Comparison of ENCODE assay signal across 18 mouse cellular contexts in genomic region chr1:37522101-37522500, GRCm38 (mm10). TPM values are rescaled to one million over a fixed set of nuclear protein-coding genes. Genes with fewer than 3 reads are reported as not detected.
DNase-seq lines count a peak whose midpoint lies in the region; ATAC-seq and TF ChIP-seq lines count a peak whose summit lies in the region.
"Had no signal": no experiment of that assay in that cellular context is flagged by ENCODE, and none has a peak within 500 bp of the region (broad histone marks: within the 10 kb centered on the region; RNA-seq: fewer than 3 reads in every experiment).

No protein-coding gene starts in this region.

- no peak overlapping the region for H3K4me3 ChIP-seq in kidney, embryonic 14.5 days (ENCODE audit: low read length)
- no peak overlapping the region for H3K4me3 ChIP-seq in intestine, embryonic 15.5 days (replicated peaks)
- H3K4me3 ChIP-seq in intestine, postnatal 0 days (ENCODE audit: low read depth, low read length) = no peak overlapping the region
- H3K4me3 ChIP-seq in midbrain, embryonic 14.5 days (replicated peaks; ENCODE audit: low read depth, low read length) = no peak overlapping the region
- H3K4me3 ChIP-seq: embryonic facial prominence, embryonic 12.5 days; forebrain, embryonic 15.5 days; heart, adult 2 months; heart, embryonic 15.5 days had no signal

- no peaks in the 10 kb centered on the region for H3K27me3 ChIP-seq in kidney, embryonic 14.5 days (ENCODE audit: control insufficient read depth, insufficient read depth, low read length)
- no peaks in the 10 kb centered on the region for H3K27me3 ChIP-seq in intestine, embryonic 15.5 days (replicated peaks)
- H3K27me3 ChIP-seq in intestine, postnatal 0 days (replicated peaks; ENCODE audit: control insufficient read depth, insufficient read depth, low read length) = no peaks in the 10 kb centered on the region
- H3K27me3 ChIP-seq in midbrain, embryonic 14.5 days (ENCODE audit: control insufficient read depth, insufficient read depth, low read length) = no peaks in the 10 kb centered on the region
- H3K27me3 ChIP-seq: embryonic facial prominence, embryonic 12.5 days; forebrain, embryonic 15.5 days; heart, embryonic 15.5 days had no signal

- H3K4me2 ChIP-seq in kidney, embryonic 14.5 days (replicated peaks; ENCODE audit: low read depth, low read length) = no peak overlapping the region
- H3K4me2 ChIP-seq in intestine, embryonic 15.5 days (replicated peaks) = 0 out of 2 replicates have a peak overlapping the region, but pooled peaks have one; percentile 9
- H3K4me2 ChIP-seq in intestine, postnatal 0 days (replicated peaks; ENCODE audit: low read depth) = no peak overlapping the region
- no peak overlapping the region for H3K4me2 ChIP-seq in midbrain, embryonic 14.5 days (ENCODE audit: low read length)
- H3K4me2 ChIP-seq: embryonic facial prominence, embryonic 12.5 days; forebrain, embryonic 15.5 days; heart, embryonic 11.5 days; heart, embryonic 15.5 days; hindbrain, embryonic 14.5 days had no signal

- no peaks in the 10 kb centered on the region for H3K9me3 ChIP-seq in kidney, embryonic 14.5 days (ENCODE audit: control insufficient read depth, low read length)
- H3K9me3 ChIP-seq in intestine, embryonic 15.5 days = no peaks in the 10 kb centered on the region
- no peaks in the 10 kb centered on the region for H3K9me3 ChIP-seq in intestine, postnatal 0 days (ENCODE audit: control insufficient read depth)
- no peaks in the 10 kb centered on the region for H3K9me3 ChIP-seq in midbrain, embryonic 14.5 days (ENCODE audit: control insufficient read depth, low read length)
- H3K9me3 ChIP-seq: forebrain, embryonic 15.5 days; heart, embryonic 15.5 days had no signal

- no peak overlapping the region for H3K27ac ChIP-seq in kidney, embryonic 14.5 days (ENCODE audit: low read depth, low read length)
- peak overlapping the region; percentile 41; the same call in 1 of the 2 replicates for H3K27ac ChIP-seq in intestine, embryonic 15.5 days
- peak overlapping the region; percentile 90 for H3K27ac ChIP-seq in intestine, postnatal 0 days (ENCODE audit: low read depth, low read length)
- H3K27ac ChIP-seq in midbrain, embryonic 14.5 days (replicated peaks; ENCODE audit: low read depth, low read length) = no peak overlapping the region
- H3K27ac ChIP-seq: embryonic facial prominence, embryonic 12.5 days; forebrain, embryonic 15.5 days; heart, adult 2 months; heart, embryonic 15.5 days; hindbrain, embryonic 14.5 days had no signal

- H3K36me3 ChIP-seq in kidney, embryonic 14.5 days (ENCODE audit: control insufficient read depth, insufficient read depth, low read length) = no peaks in the 10 kb centered on the region
- no peaks in the 10 kb centered on the region; the same call in 1 of the 2 replicates for H3K36me3 ChIP-seq in intestine, embryonic 15.5 days
- H3K36me3 ChIP-seq in intestine, postnatal 0 days (ENCODE audit: control insufficient read depth, insufficient read depth) = 0 out of 2 replicates have a peak, but pooled peaks cover under 1% of the 10 kb centered on the region
- no peaks in the 10 kb centered on the region for H3K36me3 ChIP-seq in midbrain, embryonic 14.5 days (ENCODE audit: control insufficient read depth, insufficient read depth, low read length)
- H3K36me3 ChIP-seq: embryonic facial prominence, embryonic 12.5 days; forebrain, embryonic 15.5 days; heart, embryonic 15.5 days had no signal

- no peak for ATAC-seq in kidney, embryonic 14.5 days (ENCODE audit: low FRiP score, low TSS enrichment)
- ATAC-seq in intestine, embryonic 15.5 days = peak; percentile 77
- ATAC-seq in intestine, postnatal 0 days = peak; percentile 70
- ATAC-seq in midbrain, embryonic 14.5 days (ENCODE audit: low FRiP score, low TSS enrichment) = no peak
- ATAC-seq: forebrain, embryonic 15.5 days had no signal

- no peaks in the 10 kb centered on the region for H3K4me1 ChIP-seq in kidney, embryonic 14.5 days (ENCODE audit: control insufficient read depth, insufficient read depth, low read length)
- peaks cover 10% of the 10 kb centered on the region for H3K4me1 ChIP-seq in intestine, embryonic 15.5 days (replicated peaks)
- H3K4me1 ChIP-seq in intestine, postnatal 0 days (replicated peaks; ENCODE audit: control insufficient read depth, insufficient read depth, low read length) = peaks cover 20% of the 10 kb centered on the region
- H3K4me1 ChIP-seq in midbrain, embryonic 14.5 days (ENCODE audit: control insufficient read depth, insufficient read depth, low read length) = no peaks in the 10 kb centered on the region
- H3K4me1 ChIP-seq: embryonic facial prominence, embryonic 12.5 days; forebrain, embryonic 15.5 days had no signal

- no peak; the same call in 1 of the 2 replicates for TF ChIP-seq CTCF in intestine, postnatal 0 days (IDR thresholded peaks at IDR 0.05; ENCODE audit: low read depth)

- 77% methylated on average over 5 of the region's 5 CpGs for WGBS in kidney, embryonic 14.5 days
- 70% methylated on average over 5 of the region's 5 CpGs for WGBS in intestine, embryonic 15.5 days
- WGBS in intestine, postnatal 0 days = 47% methylated on average over 5 of the region's 5 CpGs
- WGBS in midbrain, embryonic 14.5 days = 92% methylated on average over 5 of the region's 5 CpGs

- no peak overlapping the region for H3K9ac ChIP-seq in kidney, embryonic 14.5 days (ENCODE audit: low read depth, low read length)
- H3K9ac ChIP-seq in intestine, embryonic 15.5 days = no peak overlapping the region
- no peak overlapping the region for H3K9ac ChIP-seq in intestine, postnatal 0 days (ENCODE audit: low read depth, low read length)
- H3K9ac ChIP-seq in midbrain, embryonic 14.5 days (replicated peaks; ENCODE audit: low read length) = no peak overlapping the region
- H3K9ac ChIP-seq: embryonic facial prominence, embryonic 12.5 days; forebrain, embryonic 15.5 days; heart, embryonic 15.5 days; hindbrain, embryonic 14.5 days had no signal

- peak; percentile 34 for DNase-seq in kidney, postnatal 14 days
- no peak for DNase-seq in frontal cortex, postnatal 14 days (ENCODE audit: low spot score in 2 of 2)
- no peak for DNase-seq in midbrain, embryonic 14.5 days
- DNase-seq: adrenal gland, postnatal 10 days; cerebellum, adult 11 months; cerebellum, adult 9-10 months; cerebellum, postnatal 25 days; gastrocnemius, postnatal 14 days; heart, adult 2 months; heart, postnatal 14 days had no signal

RNA-seq across cellular contexts. Expression of gene Mgat4a, which starts 18.7 kb away (rescaled TPM):
- 7.1 and 9.5 TPM in 2 replicates for polyA plus RNA-seq in kidney, embryonic 14.5 days (2014; fragmentation: Nextera tagmentation; extraction: Ambion mirVana)
- polyA plus RNA-seq in intestine, embryonic 15.5 days (2015; fragmentation: Nextera tagmentation; extraction: Ambion mirVana) = 44.5 and 46.3 TPM in 2 replicates
- 59.1 and 64.0 TPM in 2 replicates for polyA plus RNA-seq in intestine, postnatal 0 days (2015; fragmentation: Nextera tagmentation; extraction: Ambion mirVana)
- 11.6 and 12.9 TPM in 2 replicates for polyA plus RNA-seq in midbrain, embryonic 14.5 days (2014; fragmentation: Nextera tagmentation; extraction: Ambion mirVana)

Comparison
In these comparisons a context has a peak if more than half of its experiments do, and no peak if none do; other contexts are left out.
1. ATAC-seq: peak in intestine, embryonic 15.5 days (single experiment) and intestine, postnatal 0 days (single experiment); none in kidney, embryonic 14.5 days (single experiment) and midbrain, embryonic 14.5 days (single experiment).
2. H3K27ac ChIP-seq: peak in intestine, embryonic 15.5 days (single experiment) and intestine, postnatal 0 days (single experiment); none in kidney, embryonic 14.5 days (single experiment) and midbrain, embryonic 14.5 days (single experiment).